Mouse (Mus musculus) spleen, embryonic (tissue): ENCODE results near the gene Krtap10-4.
"Not testable (repeated sequence)": the region's sequence is repeated elsewhere in the genome, so short reads cannot be mapped to it uniquely, and the experiment has no call there.

Experiments used
- CTCF ChIA-PET: fragments of 350-600 bp; sonication (Branson Sonifier 250); formaldehyde crosslinking; loops from one replicate; lab custom pipeline; 2022; lab: Charles Lee

Krtap10-4 gene

GRCm38 (mm10) chr10:77826951-77827350, at the start of gene Krtap10-4:
Gene Krtap10-4 (minus strand): TSS chr10:77827095.
- CTCF ChIA-PET = no interaction called here

GRCm38 (mm10) chr10:77869651-77870050, 42.8 kb upstream of the Krtap10-4 start:
- CTCF ChIA-PET = no interaction called here

GRCm38 (mm10) chr10:77867546-77867945, 40.7 kb upstream of the Krtap10-4 start:
- CTCF ChIA-PET = no interaction called here

GRCm38 (mm10) chr10:77864762-77865143, 37.9 kb upstream of the Krtap10-4 start:
- CTCF ChIA-PET = no interaction called here

GRCm38 (mm10) chr10:77864067-77864761, 37.3 kb upstream of the Krtap10-4 start:
- CTCF ChIA-PET = no interaction called here

- CTCF ChIA-PET = no interaction called here
Measured at GRCm38 (mm10) chr10:77861675-77862074, 34.8 kb upstream of the Krtap10-4 start, which contains the start of gene Gm3285. Gene Gm3285 (plus strand): TSS chr10:77861975.

GRCm38 (mm10) chr10:77852559-77852958, 25.7 kb upstream of the Krtap10-4 start, which contains the start of gene Gm10318:
Gene Gm10318 (plus strand): TSS chr10:77852859.
- CTCF ChIA-PET = no interaction called here

- CTCF ChIA-PET = no interaction called here
Measured at GRCm38 (mm10) chr10:77847538-77847937, 20.6 kb upstream of the Krtap10-4 start.

- CTCF ChIA-PET = no interaction called here
Measured at GRCm38 (mm10) chr10:77846961-77847360, 20.1 kb upstream of the Krtap10-4 start.

- CTCF ChIA-PET = no interaction called here
Measured at GRCm38 (mm10) chr10:77846503-77846902, 19.6 kb upstream of the Krtap10-4 start, which contains the start of gene Gm36176. Gene Gm36176 (plus strand): TSS chr10:77846803.

- CTCF ChIA-PET = no interaction called here
Measured at GRCm38 (mm10) chr10:77839006-77839405, 12.1 kb upstream of the Krtap10-4 start.

GRCm38 (mm10) chr10:77835647-77836046, 8.8 kb upstream of the Krtap10-4 start, which contains the start of gene Krtap10-10:
Gene Krtap10-10 (plus strand): TSS chr10:77835947.
- CTCF ChIA-PET = no interaction called here

- CTCF ChIA-PET = no interaction called here
Measured at GRCm38 (mm10) chr10:77819203-77819602, 7.7 kb downstream of the Krtap10-4 start.

GRCm38 (mm10) chr10:77818523-77818922, 8.4 kb downstream of the Krtap10-4 start:
- CTCF ChIA-PET = no interaction called here

- CTCF ChIA-PET = no interaction called here
Measured at GRCm38 (mm10) chr10:77815514-77815913, 11.4 kb downstream of the Krtap10-4 start.

GRCm38 (mm10) chr10:77814382-77814781, 12.5 kb downstream of the Krtap10-4 start, which contains the start of gene Gm2696:
Gene Gm2696 (plus strand): TSS chr10:77814682.
- CTCF ChIA-PET = no interaction called here

GRCm38 (mm10) chr10:77811743-77812142, 15.2 kb downstream of the Krtap10-4 start, which contains the start of gene Gm9507:
Gene Gm9507 (minus strand): TSS chr10:77811843.
- CTCF ChIA-PET = no interaction called here

- CTCF ChIA-PET = no interaction called here
Measured at GRCm38 (mm10) chr10:77804095-77804494, 22.8 kb downstream of the Krtap10-4 start.

- CTCF ChIA-PET = no interaction called here
Measured at GRCm38 (mm10) chr10:77798921-77799508, 27.9 kb downstream of the Krtap10-4 start, which contains the start of gene Gm19668. Gene Gm19668 (minus strand): TSS chr10:77799133.

- CTCF ChIA-PET = not testable (repeated sequence)
Measured at GRCm38 (mm10) chr10:77798164-77798920, 28.6 kb downstream of the Krtap10-4 start.

- CTCF ChIA-PET = no interaction called here
Measured at GRCm38 (mm10) chr10:77797677-77798076, 29.2 kb downstream of the Krtap10-4 start.

GRCm38 (mm10) chr10:77794976-77795375, 31.9 kb downstream of the Krtap10-4 start, which contains the start of gene Gm9639:
Gene Gm9639 (minus strand): TSS chr10:77795076.
- CTCF ChIA-PET = no interaction called here
